Mouse (Mus musculus) hindlimb bud, embryonic 11.5 days (tissue): ENCODE results near the gene Ptch2.

Experiments
- DNase-seq: peaks from one replicate; pipeline ENCODE4 v3.0.0-alpha.2; 2012; ENCODE audit warnings: low read depth, low spot score; ENCODE audit errors: extremely low spot score

Ptch2 gene

DNA sequence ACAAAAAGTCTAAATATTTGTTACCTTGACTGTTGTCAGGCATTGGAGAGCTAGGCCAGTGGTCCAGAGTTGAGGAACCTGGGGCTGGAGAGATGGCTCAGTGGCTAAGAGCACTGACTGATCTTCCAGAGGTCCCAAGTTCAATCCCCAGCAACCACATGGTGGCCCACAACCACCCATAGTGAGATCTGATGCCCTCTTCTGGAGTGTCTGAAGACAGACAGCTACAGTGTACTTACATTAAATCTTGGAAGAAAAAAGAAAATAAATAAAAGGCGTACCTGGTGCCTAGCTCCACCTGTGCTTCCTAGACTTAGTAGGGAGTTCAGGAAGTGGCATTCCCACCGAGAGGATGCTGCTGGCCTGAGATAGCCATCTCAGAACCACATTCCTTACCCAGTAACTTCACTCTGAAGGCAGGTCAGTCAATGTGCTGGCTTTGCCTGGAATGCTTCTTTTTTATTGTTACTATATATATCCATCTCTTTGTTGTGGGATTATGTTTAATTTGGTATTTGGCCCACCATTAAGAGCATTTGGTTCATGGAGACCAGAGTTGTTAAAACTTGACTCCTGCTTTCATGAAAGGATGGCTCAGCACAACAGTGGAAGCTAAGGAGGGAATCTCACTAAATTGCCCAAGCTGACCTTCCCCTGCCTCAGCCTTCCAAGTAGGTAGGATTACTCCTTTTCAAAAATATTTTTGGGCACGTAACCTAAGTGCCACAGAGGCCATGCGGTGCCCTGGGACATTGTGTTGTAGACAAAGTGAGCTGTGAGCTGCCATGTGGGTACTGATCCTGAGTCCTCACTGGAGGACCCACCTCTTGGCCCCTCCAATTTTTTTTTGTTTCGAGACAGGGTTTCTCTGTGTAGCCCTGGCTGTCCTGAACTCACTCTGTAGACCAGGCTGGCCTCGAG is 53.7 kb downstream of the Ptch2 start:
- no peak for DNase-seq

DNA sequence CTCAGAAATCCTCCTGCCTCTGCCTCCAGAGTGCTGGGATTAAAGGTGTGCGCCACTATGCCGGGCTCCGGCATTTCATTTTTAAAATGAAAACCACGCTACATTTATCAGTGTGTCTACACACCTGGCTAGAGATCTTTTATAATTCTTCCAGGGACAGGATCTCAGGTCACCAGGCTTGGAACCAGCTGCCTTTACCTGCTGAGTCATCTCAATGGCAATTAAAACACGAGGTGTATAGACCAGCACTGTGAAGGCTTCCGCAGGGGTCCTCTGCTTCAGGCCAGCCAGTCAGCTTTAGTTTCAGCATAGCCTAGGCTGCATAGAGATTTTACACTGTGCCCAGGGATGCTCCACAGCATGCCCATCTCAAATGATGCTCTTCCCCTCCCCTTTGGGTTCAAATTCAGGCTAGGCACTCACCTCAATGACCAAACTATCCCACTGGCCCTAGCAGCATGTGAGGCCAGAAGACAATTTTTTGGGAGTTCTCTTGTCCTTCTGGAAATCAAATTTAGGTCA is 54.4 kb downstream of the Ptch2 start:
- no peak for DNase-seq

DNA sequence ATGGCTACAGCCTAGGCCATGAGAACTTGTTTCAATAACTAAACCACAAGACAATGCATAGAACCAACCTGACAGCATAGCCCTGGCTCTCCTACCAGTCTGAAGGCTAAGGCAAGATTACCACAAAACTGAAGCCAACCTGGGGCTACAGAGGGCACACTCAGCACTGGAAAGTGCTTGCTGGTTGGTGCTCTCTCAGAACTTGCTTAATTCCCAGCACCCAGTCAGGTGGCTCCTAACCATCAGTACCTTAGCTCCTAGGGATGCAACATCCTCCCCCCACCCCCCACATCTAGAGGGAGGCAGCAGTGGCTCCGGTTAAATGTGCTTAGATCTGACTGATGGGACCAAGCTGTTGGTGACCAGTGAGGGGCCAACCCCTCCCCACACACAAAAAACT is 55.5 kb downstream of the Ptch2 start:
- no peak for DNase-seq

DNA sequence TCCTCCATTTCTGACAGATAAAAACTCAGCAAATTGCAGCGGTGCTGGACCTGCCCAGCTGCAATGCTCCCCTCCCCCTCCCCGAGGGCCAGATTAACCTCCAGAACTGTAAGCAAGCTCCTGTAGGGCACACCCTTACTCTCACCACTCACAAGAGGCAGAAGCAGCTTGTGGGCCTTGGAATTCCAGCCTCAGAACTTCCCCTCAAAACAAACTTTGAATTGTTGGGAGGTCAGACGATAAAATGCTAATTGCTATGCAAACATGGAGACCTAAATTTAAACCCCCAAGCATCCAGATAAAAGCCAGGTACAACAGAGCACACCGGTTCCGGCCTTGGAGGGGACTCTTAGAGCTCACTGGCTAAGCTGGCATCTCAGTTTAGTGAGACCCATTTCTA is 56.8 kb downstream of the Ptch2 start:
- no peak for DNase-seq

DNA sequence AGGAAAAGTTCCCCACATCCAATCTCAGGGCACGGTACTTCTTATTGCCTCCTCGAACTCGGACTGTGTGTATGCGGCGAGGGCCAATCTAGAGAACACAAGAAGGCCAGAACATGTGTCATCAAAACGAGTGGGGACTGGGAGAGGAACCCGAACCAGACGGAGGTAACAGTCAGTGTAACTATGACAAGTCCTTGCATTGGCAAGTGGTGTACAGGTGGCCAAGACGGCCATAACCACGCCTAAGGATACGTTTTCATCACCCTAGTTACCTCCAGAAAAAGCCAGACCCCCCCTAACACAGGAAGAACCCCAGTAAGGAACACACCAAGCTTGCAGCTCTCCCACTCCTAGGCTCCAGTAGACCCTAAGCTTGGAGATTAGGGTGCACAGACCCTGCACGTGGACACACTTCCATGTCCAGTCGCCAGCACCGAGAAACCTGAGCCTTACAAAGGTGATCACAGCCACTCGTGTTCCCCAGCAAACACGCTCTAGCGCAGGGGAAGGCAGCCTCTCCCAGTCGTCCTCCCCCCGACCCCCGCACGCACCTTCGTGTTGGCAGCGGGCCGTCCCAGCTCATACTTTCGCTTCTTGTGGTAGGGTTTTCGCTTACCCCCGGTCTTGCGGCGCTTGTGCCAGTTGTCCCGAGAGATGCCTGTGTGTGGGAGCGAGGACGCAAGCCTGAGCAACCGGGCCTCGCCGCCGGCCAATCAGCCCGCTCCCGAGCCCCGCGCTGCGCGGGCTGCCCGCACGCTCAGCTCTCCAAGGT is 59.3 kb downstream of the Ptch2 start:
- no peak for DNase-seq

DNA sequence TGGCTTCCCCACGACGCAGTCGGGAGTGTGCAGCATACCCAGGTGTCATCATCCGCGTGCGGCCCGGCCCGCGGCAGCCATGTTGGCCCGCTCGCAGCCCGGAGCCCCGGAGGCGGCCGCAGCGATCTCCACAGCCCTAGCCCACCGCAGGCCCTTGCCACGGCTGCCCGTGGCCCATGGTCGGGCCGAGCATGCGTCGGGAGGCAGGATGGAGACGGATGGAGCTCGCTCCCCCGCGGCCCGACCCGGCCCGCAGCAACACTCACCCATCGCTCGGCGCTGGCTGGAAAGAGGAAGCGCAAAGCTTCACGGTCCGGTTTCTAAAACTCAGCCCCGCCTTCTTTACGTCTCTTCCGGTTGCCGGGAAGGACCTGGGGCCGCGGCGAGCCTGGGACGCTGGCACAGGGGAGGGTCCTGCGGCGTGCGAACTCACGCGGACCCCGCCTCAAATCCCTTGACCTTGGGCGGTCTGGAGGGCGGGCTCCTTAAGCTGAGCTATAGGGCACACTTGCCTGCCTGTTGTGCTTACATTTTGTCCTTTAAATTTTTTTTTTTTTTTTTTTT is 60.0 kb downstream of the Ptch2 start, which contains the start of gene Rps8:
Gene Rps8 (minus strand): TSS at position 452 of the 564 bp plus-strand sequence.
- DNase-seq: peak; percentile 56

DNA sequence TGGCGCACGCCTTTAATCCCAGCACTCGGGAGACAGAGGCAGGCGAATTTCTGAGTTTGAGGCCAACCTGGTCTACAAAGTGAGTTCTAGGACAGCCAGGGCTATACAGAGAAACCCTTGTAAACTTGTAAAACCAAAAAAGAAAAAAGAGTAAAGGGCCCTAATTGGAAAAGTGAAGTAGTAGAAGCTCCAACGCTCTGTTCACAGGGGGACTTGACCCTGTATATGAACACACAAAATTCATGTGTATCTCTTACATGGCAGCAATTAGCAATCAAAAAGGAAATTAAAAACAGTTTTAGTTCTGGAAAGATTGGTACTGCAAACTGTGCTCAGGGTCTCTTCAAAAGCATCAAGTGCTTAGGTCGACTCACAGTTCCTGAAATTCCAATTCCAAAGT is 60.5 kb downstream of the Ptch2 start:
- DNase-seq: no peak

DNA sequence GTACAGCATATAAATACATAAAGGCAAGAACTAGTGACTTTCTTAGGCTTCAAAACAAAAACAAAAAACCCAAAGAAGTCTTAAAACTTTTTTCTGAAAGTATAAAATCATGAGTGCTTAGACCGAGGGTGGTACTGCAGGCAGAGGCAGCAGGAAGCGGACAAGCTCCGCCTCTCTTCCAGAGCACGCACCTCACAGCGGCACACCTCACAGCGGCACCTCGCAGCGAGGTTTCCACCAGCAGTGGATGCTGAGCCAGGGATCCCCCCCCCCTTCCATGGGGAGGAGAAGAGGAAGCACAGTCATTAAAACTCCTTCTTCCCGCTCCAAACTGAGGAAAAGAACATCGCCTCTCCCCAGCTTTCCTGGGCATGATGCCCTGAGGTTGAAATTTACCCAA is 63.8 kb downstream of the Ptch2 start:
- DNase-seq: no peak

DNA sequence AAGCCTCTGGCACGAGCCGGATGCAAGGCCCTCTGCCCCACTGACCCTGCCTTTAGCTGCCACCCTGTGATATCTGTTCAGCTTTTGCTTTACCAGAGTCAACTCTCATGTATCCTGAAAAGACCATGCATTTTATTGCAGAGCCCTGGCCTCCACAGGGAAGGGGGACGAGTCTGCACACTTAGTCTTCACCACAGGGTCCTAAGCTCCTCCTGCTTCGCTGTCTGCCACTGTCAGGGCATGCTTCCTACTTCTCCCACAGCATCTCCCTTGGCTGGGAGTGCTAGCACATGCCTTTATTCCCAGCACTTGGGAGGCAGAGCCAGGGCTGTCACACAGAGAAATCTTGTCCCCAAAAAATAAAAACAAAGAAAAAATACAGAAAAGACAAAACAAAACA is 65.3 kb downstream of the Ptch2 start:
- DNase-seq: no peak
